Mouse (Mus musculus) forebrain, embryonic 14.5 days (tissue): ENCODE results near the gene Mrnip. TPM values are rescaled to one million over a fixed set of nuclear protein-coding genes. Genes with fewer than 3 reads are reported as not detected.
A peak's percentile ranks its signal among the peaks of the same experiment; 100 is the strongest.

Experiments
- ATAC-seq: fragments of 200-750 bp; cut with Nextera tagmentation; 2 replicates; pipeline ENCODE4 v1.8.0; 2017; ENCODE audit warnings: mild to moderate bottlenecking, moderate library complexity
- DNase-seq: peaks from one replicate; pipeline ENCODE4 v3.0.0-alpha.2; 2015; ENCODE audit warnings: low spot score
- H3K27ac ChIP-seq: fragments of 300-500 bp; sonication (generic); 2 replicates; pipeline ENCODE4 v1.5.1; 2014; ENCODE audit warnings: low read depth, mild to moderate bottlenecking, control low read depth, low read length, moderate library complexity
- H3K27me3 ChIP-seq: fragments of 300-500 bp; sonication (generic); replicated peaks from 2 replicates; pipeline ENCODE4 v1.6.1; 2014; ENCODE audit warnings: low read length, control low read depth, mixed read lengths; ENCODE audit not compliant: control insufficient read depth, insufficient read depth
- H3K36me3 ChIP-seq: fragments of 300-500 bp; sonication (generic); 2 replicates; pipeline ENCODE4 v1.6.1; 2014; ENCODE audit warnings: low read length, control low read depth; ENCODE audit not compliant: control insufficient read depth, insufficient read depth
- H3K4me1 ChIP-seq: fragments of 300-500 bp; sonication (generic); 2 replicates; pipeline ENCODE4 v1.6.1; 2014; ENCODE audit warnings: antibody characterized with exemption, low read length, control low read depth; ENCODE audit not compliant: control insufficient read depth, insufficient read depth
- H3K4me2 ChIP-seq: fragments of 300-500 bp; sonication (generic); 2 replicates; pipeline ENCODE4 v1.6.1; 2014; ENCODE audit warnings: mild to moderate bottlenecking, control low read depth, low read length
- H3K4me3 ChIP-seq: fragments of 300-500 bp; sonication (generic); 2 replicates; pipeline ENCODE4 v1.5.1; 2014; ENCODE audit warnings: low read depth, low read length, control low read depth
- H3K9ac ChIP-seq: fragments of 300-500 bp; sonication (generic); 2 replicates; pipeline ENCODE4 v1.6.1; 2014; ENCODE audit warnings: mild to moderate bottlenecking, low read length, control low read depth, moderate library complexity
- H3K9me3 ChIP-seq: fragments of 300-500 bp; sonication (generic); replicated peaks from 2 replicates; pipeline ENCODE4 v1.6.1; 2016; ENCODE audit warnings: low read length, control low read depth, mixed read lengths; ENCODE audit not compliant: control insufficient read depth
- WGBS: fragments of 180-500 bp; shearing (Covaris S2); extraction: QIAGEN DNeasy Blood & Tissue Kit; methylation state at CpG from one replicate; pipeline ENCODE4 v1.1.7; 2014; 5-methylcytosine and 5-hydroxymethylcytosine counted together
- polyA plus RNA-seq: library from polyadenylated mRNA; unstranded; fragments of >200 nt; fragmentation: Nextera tagmentation; extraction: Ambion mirVana; gene quantifications from 2 replicates; pipeline ENCODE4 v1.2.1, GENCODE M21; 2014

The Mrnip gene
- polyA plus RNA-seq, 1 experiment from 2014 or later = 41.5 TPM

DNA sequence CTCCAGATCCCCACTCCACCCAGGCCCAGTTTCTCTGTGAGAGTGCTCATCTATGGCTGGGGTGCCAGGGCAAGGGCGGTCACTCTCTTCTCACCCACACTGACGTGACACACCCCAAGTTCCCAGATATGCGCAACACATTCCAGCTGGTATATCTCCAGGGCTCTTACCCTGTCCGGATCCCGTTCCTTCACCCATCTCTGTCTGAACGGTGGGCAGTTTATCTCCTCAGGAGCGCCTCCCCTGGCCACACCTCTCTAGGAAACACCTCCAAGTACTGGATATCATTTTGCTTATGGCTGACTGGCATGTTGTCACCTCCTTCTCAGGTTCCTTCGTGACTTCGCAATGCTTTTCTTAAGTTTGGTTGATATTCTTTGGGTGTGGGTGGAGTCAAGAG lies 41.4 kb downstream of the Mrnip start:
- DNase-seq (no peak), ATAC-seq (no peak)
- H3K9me3 ChIP-seq = no peaks in the 10 kb centered on the region
- WGBS = 27% methylated on average over 9 of the region's 9 CpGs
- no peak overlapping the region for H3K9ac ChIP-seq
- H3K4me1 ChIP-seq = no peaks in the 10 kb centered on the region
- no peaks in the 10 kb centered on the region for H3K27me3 ChIP-seq
- H3K4me3 ChIP-seq = no peak overlapping the region
- H3K4me2 ChIP-seq = no peak overlapping the region
- no peaks in the 10 kb centered on the region for H3K36me3 ChIP-seq
- no peak overlapping the region for H3K27ac ChIP-seq

DNA sequence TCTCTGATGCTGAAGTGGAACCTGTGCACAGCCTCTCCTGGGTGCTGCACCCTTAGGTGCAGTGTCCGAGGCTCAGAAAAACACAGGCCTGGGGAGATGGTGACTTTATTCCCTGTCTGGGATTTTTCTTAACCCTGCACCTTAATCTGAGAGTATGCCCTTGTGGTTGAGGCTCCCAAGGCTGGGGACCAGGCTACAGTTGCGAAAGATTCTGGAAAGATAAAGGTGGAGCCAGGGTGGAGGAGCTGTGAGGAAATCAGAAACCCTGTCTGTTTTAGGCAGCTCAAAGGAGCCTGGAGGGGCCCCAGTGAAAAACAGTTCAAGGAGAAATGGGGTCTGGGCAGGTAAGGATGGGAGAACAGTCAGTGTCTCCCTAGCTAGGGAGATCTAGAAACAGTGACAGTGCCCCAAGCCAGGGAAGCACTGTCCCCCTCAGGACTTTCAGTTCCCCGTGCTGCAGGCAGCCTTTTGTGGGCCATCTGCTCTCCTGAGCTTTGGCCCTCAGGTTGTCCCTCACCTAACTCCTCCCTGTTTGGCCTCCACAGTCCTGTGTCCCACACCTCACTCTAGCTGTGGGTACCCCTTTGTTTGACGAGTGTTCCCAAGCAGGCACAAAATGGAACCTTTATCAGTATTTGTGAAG lies 42.6 kb downstream of the Mrnip start:
- Histone ChIP-seq H3K36me3 (no peaks in the 10 kb centered on the region), H3K9ac (no peak overlapping the region), H3K27ac (no peak overlapping the region), H3K4me1 (no peaks in the 10 kb centered on the region), H3K9me3 (no peaks in the 10 kb centered on the region), H3K4me2 (no peak overlapping the region), H3K27me3 (no peaks in the 10 kb centered on the region), H3K4me3 (no peak overlapping the region)
- WGBS = 71% methylated on average over 4 of the region's 4 CpGs
- no peak for ATAC-seq
- no peak for DNase-seq

DNA sequence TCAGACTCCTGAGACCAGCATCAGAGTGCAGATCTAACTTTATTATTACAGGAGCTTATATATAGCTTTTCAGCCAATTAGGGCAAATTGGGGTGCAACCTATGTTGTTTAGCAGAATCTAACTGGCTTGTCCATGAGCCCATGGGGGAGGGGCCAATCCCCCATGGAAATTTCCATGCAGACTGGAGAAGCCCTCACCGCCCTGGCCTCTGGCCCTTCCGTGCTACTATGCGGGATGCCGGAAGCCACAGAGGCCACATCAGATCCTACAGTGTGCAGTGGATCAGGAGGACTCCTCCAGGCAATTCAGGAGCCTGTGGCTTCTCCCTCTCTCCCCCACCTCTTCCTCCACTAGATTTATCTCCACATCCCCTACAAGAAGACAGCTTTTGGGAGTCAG lies 43.6 kb downstream of the Mrnip start:
- no peak for DNase-seq
- WGBS = 64% methylated on average over 4 of the region's 4 CpGs
- Histone ChIP-seq H3K27ac (no peak overlapping the region), H3K9ac (no peak overlapping the region), H3K4me1 (peaks cover under 1% of the 10 kb centered on the region), H3K4me3 (no peak overlapping the region), H3K36me3 (no peaks in the 10 kb centered on the region), H3K27me3 (no peaks in the 10 kb centered on the region), H3K4me2 (no peak overlapping the region), H3K9me3 (no peaks in the 10 kb centered on the region)
- no peak for ATAC-seq

DNA sequence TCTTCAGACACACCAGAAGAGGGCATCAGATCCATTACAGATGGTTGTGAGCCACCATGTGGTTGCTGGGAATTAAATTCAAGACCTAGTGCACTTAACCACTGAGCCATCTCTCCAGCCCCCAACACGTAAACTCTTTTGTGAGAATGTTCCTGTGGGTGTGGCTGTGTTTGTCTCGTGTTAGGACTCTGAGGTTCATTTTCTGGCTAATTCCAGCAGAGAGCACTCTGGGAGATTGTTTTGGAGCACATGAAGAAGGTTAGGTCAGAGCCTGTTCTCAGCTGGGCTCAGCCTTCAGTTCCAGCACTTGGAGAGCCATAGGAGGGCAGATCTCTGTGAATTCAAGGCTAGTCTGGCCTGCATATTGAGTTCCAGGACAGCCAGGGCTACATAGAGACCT lies 45.6 kb downstream of the Mrnip start:
- no peak overlapping the region for H3K27ac ChIP-seq
- ATAC-seq (no peak), DNase-seq (no peak)
- H3K4me3 ChIP-seq = no peak overlapping the region
- H3K9ac ChIP-seq = no peak overlapping the region
- H3K4me2 ChIP-seq = no peak overlapping the region
- H3K27me3 ChIP-seq = no peaks in the 10 kb centered on the region
- 27% methylated on average over 2 of the region's 2 CpGs for WGBS
- no peaks in the 10 kb centered on the region for H3K36me3 ChIP-seq
- no peaks in the 10 kb centered on the region for H3K9me3 ChIP-seq
- H3K4me1 ChIP-seq = peaks cover 13% of the 10 kb centered on the region

DNA sequence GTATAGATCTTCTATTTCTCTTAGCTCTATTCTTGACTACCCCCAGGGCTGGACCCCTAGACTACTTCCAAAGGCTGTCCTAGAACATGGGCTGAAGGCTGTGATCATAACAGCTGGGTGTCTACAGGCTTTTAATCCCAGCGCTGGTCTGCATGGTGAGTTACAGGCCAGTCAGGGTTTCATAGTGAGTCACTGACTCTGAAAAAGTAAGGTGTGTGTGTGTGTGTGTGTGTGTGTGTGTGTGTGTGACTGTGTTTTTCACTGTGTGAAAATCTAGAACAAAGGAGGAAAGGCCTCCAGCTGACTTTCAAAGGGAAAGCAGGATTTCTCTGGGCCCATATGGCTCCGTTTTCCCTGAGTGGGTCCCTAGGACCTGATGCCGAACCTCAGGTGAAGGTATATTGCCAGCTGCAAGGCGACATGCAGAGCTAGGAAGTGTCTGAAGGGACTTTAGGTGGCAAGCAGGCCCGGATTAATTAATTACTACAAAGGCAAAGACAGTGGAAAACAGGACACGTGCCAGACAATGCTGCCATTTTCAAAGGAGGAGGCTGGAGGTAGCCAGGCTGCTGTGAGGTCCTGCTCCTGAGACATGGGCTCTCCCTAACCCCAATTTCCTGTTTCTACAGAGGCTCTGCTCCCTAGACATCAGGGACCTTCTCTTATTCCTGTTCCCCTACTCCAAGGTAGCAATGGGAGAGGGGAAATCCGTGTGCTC lies 48.5 kb downstream of the Mrnip start:
- H3K4me2 ChIP-seq = peak overlapping the region; percentile 89
- H3K36me3 ChIP-seq = no peaks in the 10 kb centered on the region
- no peak overlapping the region for H3K4me3 ChIP-seq
- peaks cover 26% of the 10 kb centered on the region for H3K4me1 ChIP-seq
- no peak for DNase-seq
- H3K9me3 ChIP-seq = no peaks in the 10 kb centered on the region
- WGBS = 40% methylated on average over 7 of the region's 7 CpGs
- H3K27ac ChIP-seq = no peak overlapping the region
- ATAC-seq = no peak
- H3K9ac ChIP-seq = peak overlapping the region; percentile 29; the same call in 1 of the 2 replicates
- no peaks in the 10 kb centered on the region for H3K27me3 ChIP-seq

DNA sequence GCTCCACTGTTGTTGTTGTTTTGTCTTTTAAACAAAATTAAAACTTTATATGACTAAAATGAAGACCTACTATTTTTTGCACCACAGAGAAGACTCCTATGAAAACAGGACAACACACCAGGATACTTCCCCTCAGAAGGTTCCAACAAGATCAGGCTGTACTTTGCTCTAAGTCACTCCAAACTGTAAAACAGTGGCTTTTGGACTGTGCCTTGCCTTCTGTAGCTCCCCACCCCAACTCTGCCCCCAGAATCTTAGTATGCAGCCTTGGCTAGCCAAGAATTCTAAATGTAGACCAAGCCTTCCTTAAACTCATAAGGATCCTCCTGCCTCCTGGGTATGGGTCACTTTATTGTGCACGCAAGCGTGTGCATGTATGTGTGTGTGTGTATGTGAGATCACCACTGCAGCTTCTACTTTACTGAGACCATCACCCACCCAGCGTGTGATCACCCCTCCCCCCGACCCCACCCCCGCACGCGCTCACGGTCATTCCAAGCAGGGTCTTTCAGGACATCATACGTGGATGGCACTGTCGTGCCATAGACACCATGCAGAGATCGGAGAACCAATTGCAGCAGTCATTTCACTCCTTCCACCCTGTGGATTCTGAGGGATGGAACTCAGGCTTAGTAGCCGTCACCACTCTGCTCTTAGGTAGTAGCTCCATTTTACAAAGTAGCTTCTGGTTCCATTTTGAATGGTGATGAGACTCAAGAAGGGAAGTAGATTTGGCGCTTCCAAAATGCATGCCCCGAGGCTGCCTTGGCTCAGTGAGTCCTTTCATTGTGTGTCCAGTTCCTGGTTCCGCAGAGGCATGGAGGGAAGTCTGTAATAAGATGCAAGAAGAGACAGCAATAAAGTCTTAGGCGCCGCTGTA lies 49.8 kb downstream of the Mrnip start:
- ATAC-seq (peak; percentile 11; the same call in 1 of the 2 replicates), DNase-seq (peak; percentile 63)
- peak overlapping the region; percentile 93 for H3K27ac ChIP-seq
- H3K27me3 ChIP-seq = no peaks in the 10 kb centered on the region
- 7% methylated on average over 17 of the region's 17 CpGs for WGBS
- 0 out of 2 replicates have a peak, but pooled peaks cover 2% of the 10 kb centered on the region for H3K36me3 ChIP-seq
- H3K9me3 ChIP-seq = no peaks in the 10 kb centered on the region
- H3K4me1 ChIP-seq = peaks cover 30% of the 10 kb centered on the region
- peak overlapping the region; percentile 88 for H3K4me3 ChIP-seq
- peak overlapping the region; percentile 98 for H3K9ac ChIP-seq
- peak overlapping the region; percentile 89 for H3K4me2 ChIP-seq

DNA sequence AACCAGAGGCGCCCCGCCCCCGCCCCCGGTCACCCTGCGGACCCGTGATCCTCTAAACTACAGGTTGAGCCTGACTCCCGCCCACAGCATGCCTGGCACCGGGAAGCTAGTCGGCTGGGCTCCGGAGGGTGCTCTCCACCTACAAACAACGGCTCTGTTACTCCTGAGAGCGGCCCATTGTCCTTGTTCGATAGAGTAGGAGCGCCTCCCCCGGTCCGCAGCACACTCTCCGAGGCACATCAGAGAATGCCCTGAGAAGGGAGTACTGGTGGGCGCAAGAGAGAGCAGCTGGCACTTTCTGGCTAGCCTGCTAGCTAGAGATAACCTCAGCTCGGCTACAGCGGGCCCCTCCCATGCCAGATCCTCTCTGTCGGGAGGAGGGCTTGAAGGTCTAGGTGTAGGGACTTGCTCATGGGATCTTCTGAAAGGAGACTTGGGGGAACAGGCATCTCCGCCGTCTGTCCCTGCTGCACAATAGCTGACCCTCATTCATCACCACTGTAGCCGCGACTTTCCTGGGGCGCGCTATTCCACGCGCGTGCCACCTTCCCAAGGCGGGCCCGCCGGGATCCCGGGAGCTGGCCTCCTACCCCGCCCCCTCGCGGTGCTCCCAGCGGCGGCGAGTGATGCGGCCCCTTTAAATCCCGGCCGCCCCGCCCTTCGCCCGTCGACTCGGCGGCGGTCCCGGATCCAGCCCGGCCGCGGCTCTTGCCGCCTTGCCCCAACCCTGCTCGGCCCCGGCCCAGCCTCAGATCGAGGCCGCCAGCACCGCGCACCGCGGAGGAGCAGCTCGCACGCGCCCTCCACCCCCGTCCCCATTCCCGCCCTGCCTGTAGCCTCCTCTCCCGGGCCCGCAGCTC lies 50.7 kb downstream of the Mrnip start:
- Histone ChIP-seq H3K9ac (peak overlapping the region; percentile 98), H3K36me3 (0 out of 2 replicates have a peak, but pooled peaks cover 5% of the 10 kb centered on the region), H3K4me1 (peaks cover 34% of the 10 kb centered on the region), H3K4me3 (peak overlapping the region; percentile 88), H3K9me3 (no peaks in the 10 kb centered on the region), H3K4me2 (peak overlapping the region; percentile 89), H3K27ac (peak overlapping the region; percentile 93), H3K27me3 (no peaks in the 10 kb centered on the region)
- ATAC-seq (peak; percentile 88), DNase-seq (peak; percentile 87)
- under 1% methylated on average over 66 of the region's 70 CpGs for WGBS
